Mouse (Mus musculus): Measurements from ENCODE around the gene Spg7. TPM values are rescaled to one million over a fixed set of nuclear protein-coding genes. Genes with fewer than 3 reads are reported as not detected.
A peak's percentile ranks its signal among the peaks of the same experiment; 100 is the strongest.
"Not testable (repeated sequence)": the region's sequence is repeated elsewhere in the genome, so short reads cannot be mapped to it uniquely, and the experiment has no call there.

Gene Spg7
- polyA plus RNA-seq (2015; fragmentation: Nextera tagmentation; extraction: Ambion mirVana) = 45.1 and 47.3 TPM in 2 replicates

DNA sequence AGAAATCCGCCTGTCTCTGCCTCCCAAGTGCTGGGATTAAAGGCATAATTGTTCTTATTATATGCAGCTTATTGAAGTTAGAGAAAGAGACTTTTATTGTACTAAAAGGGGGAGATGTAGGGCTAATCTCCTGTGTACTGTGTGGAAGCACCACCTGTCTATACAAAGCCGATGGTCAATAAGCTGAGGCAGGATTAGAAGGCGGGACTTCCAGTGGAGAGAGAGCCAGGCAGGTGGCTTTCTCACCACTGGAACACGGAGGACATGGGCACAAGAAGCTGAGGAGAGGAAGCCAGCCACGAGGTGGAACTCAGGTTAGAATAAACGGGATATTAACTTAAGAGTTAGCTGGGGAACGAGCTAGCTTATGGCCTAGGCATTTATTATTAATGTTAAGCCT is at the start of gene Spg7:
Gene Spg7, plus strand, starts transcription at position 222 of the 400 bp plus-strand sequence.
- no peak within 1 kb of the TSS for H3K4me3 ChIP-seq
- H3K9ac ChIP-seq = no peak within 1 kb of the TSS
- H3K27ac ChIP-seq = no peak within 1 kb of the TSS
- no peaks in the 10 kb centered on the region; the same call in 1 of the 2 replicates for H3K36me3 ChIP-seq (ENCODE audit: poor library complexity, severe bottlenecking)
- 71% methylated on average over 7 of the region's 7 CpGs for WGBS
- H3K4me1 ChIP-seq = peaks cover 27% of the 10 kb centered on the region
- no peak within 1 kb of the TSS for H3K4me2 ChIP-seq
- H3K9me3 ChIP-seq (replicated peaks) = no peaks in the 10 kb centered on the region
- H3K27me3 ChIP-seq = no peaks in the 10 kb centered on the region
- no peak for ATAC-seq

DNA sequence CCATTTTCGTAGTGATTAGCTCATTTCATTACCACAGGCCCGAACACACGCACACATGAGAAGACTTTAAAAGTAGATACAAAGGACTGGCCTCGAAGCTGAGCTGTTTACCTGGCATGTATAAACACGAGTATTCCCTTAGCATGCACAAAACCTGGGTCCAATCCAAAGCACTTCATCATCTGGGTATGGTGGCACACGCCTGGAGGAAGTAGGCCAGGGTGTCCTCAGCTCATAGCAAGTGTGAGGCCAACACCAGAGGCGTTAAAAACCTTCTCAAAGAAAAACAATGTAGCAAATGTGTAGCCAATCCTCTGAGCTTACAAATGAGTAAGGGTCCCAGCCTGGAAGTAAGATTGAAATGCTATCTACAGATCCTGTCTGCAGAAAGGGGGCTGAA is 48.3 kb upstream of the Spg7 start:
- ATAC-seq = no peak
- H3K4me3 ChIP-seq = no peak overlapping the region
- no peak overlapping the region for H3K9ac ChIP-seq
- no peak overlapping the region for H3K4me2 ChIP-seq
- WGBS = 84% methylated on average over 7 of the region's 7 CpGs
- H3K4me1 ChIP-seq = peaks cover 23% of the 10 kb centered on the region
- no peak overlapping the region for H3K27ac ChIP-seq
- no peaks in the 10 kb centered on the region for H3K27me3 ChIP-seq
- H3K9me3 ChIP-seq (replicated peaks) = no peaks in the 10 kb centered on the region
- 0 out of 2 replicates have a peak, but pooled peaks cover 3% of the 10 kb centered on the region for H3K36me3 ChIP-seq (ENCODE audit: poor library complexity, severe bottlenecking)

DNA sequence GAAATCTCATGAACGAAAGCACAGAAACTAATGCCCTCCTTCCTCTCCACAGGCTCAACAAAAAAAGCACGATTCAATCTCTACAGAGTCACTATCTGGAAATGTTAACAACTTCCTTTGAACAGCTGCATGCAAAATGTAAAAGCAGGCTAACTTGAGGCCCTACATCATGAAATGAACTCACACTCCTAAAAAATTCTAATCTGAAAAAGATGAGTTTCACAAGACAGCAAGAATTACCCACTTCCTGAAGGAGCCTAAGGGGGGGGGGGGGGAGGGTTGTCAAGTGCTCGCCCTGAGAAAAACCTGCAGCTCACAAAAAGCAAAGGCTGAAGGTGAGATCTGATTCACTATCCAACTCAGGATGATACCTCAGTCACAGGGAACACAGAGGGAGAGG is 47.7 kb upstream of the Spg7 start:
- Histone ChIP-seq H3K4me2 (no peak overlapping the region), H3K9ac (no peak overlapping the region), H3K27me3 (no peaks in the 10 kb centered on the region), H3K9me3 (replicated peaks) (no peaks in the 10 kb centered on the region), H3K27ac (no peak overlapping the region), H3K4me1 (peaks cover 26% of the 10 kb centered on the region), H3K4me3 (no peak overlapping the region), H3K36me3 (ENCODE audit: poor library complexity, severe bottlenecking) (no peaks in the 10 kb centered on the region)
- 80% methylated on average over 3 of the region's 3 CpGs for WGBS
- no peak for ATAC-seq

DNA sequence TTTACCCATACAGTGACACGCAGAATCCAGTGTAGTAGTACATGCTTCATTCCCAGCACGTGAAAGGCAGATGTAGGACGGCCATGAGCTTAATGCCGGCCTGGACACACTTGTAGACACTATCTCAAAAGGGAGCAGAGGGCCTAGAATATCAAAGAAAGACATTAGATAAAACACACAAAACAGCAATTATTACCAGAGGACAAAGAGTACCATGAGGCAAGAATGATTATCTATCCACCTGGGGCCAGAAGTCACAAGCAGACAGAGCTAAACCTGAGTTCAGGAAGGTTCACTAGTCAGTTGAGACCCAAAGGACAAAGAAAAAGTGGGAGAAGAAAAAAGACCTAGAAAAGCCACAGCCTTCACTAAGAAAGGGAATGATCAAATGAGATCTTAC is 45.6 kb upstream of the Spg7 start:
- Histone ChIP-seq H3K4me2 (no peak overlapping the region), H3K36me3 (ENCODE audit: poor library complexity, severe bottlenecking) (no peaks in the 10 kb centered on the region), H3K4me1 (peaks cover 36% of the 10 kb centered on the region), H3K27me3 (no peaks in the 10 kb centered on the region), H3K27ac (no peak overlapping the region), H3K9ac (no peak overlapping the region), H3K4me3 (no peak overlapping the region), H3K9me3 (replicated peaks) (no peaks in the 10 kb centered on the region)
- ATAC-seq = no peak
- 94% methylated on average over 4 of the region's 4 CpGs for WGBS

DNA sequence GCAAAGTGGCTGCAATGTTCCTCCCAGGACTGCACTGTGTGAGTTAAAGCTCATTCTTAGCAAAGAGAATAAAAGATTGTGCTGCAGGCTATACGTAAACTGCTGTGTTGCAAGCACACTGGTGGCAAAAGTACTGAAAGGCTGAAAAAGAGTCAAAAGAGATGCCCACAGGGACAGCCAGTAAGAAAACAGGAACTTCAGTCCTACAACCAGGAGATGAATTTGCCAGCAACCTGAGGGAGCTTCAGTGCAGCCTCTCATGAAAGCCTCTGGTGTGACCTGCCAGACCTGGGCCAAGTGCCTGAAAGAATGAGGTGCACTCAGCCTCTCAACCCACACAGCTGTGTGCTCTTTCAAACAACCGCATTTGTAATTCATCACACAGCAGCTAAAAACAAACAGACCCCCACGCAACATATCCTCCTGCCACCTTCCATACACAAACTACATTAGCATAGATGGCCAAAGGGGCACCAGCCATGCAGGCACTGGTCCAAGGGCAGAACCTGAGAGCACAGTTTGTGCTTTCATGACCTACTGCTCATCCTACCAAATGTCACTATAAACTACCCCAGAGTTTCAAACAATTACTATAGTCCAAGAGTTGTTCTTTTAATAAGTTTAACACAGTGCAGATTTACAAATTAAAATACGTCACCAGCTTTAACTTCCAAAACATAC is 44.1 kb upstream of the Spg7 start:
- H3K9me3 ChIP-seq (replicated peaks) = no peaks in the 10 kb centered on the region
- H3K27ac ChIP-seq = peak overlapping the region; percentile 19; the same call in 1 of the 2 replicates
- no peak overlapping the region for H3K4me2 ChIP-seq
- no peak overlapping the region for H3K9ac ChIP-seq
- H3K4me1 ChIP-seq = peaks cover 36% of the 10 kb centered on the region
- no peak for ATAC-seq
- WGBS = 59% methylated on average over 4 of the region's 4 CpGs
- H3K27me3 ChIP-seq = no peaks in the 10 kb centered on the region
- H3K36me3 ChIP-seq (ENCODE audit: poor library complexity, severe bottlenecking) = no peaks in the 10 kb centered on the region
- no peak overlapping the region for H3K4me3 ChIP-seq

DNA sequence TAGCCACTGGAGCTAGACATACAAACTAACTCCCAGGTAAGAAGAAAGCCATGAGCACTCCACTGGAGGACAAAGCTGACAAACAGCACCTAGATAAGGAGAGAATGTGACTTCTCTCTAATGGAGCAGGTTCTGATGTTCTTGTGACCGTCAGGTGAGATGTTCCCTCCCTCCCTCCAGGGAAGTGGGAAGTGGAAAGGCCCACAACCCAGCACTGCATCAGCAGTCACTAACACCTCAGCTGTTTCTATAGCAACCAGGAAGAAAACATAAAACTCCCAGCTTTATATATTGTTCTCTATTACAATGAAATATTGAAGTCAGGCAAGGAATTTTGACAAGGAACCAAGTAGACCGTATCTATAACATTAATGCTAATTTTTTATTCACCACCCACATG is 42.7 kb upstream of the Spg7 start:
- Histone ChIP-seq H3K27me3 (no peaks in the 10 kb centered on the region), H3K36me3 (ENCODE audit: poor library complexity, severe bottlenecking) (no peaks in the 10 kb centered on the region), H3K4me1 (peaks cover 31% of the 10 kb centered on the region), H3K9me3 (replicated peaks) (no peaks in the 10 kb centered on the region), H3K27ac (no peak overlapping the region), H3K4me2 (no peak overlapping the region), H3K9ac (no peak overlapping the region), H3K4me3 (no peak overlapping the region)
- 82% methylated on average over 2 of the region's 2 CpGs for WGBS
- ATAC-seq = no peak

DNA sequence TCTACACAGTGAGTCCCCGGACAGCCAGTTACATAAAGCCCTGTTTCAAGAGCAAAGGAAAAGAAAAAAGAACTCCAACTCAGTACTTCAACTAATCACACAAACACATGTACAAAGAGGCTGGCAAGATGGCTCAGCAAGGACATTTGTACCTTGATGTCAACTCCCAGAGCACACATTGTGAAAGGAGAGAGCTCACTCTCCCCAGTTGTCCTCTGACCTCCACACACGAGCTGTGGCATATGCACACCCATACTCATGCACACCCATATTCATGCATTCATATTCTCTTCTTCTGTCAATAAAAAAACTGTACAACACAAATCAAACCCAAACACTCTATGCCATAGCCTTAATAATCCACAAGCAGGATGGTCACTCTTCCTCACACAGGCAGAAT is 41.9 kb upstream of the Spg7 start:
- H3K4me2 ChIP-seq = no peak overlapping the region
- no peak overlapping the region for H3K9ac ChIP-seq
- ATAC-seq = no peak
- no peaks in the 10 kb centered on the region for H3K9me3 ChIP-seq (replicated peaks)
- no peak overlapping the region for H3K27ac ChIP-seq
- H3K4me3 ChIP-seq = no peak overlapping the region
- H3K27me3 ChIP-seq = no peaks in the 10 kb centered on the region
- peaks cover 31% of the 10 kb centered on the region for H3K4me1 ChIP-seq
- H3K36me3 ChIP-seq (ENCODE audit: poor library complexity, severe bottlenecking) = no peaks in the 10 kb centered on the region
- WGBS = 83% methylated on average over 2 of the region's 2 CpGs

DNA sequence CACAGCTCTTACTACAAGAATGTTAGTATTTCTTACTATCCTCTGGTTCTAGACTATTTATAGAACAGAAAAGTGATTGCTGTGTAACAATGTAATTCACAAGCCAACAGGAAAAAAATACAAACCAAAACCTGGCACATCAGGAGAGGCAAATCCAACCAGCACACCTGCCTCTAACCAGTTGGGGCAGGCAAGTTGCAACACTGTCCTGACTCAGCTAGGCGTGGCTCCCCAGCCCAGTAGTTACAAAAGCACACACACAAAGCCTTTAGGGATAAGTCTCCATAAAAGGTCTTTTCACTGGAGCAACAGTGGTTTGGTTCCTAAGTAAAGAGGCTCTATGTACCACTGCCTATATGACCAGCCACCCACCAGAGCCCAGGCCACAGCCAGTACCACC is 41.5 kb upstream of the Spg7 start:
- no peak for ATAC-seq
- no peaks in the 10 kb centered on the region for H3K27me3 ChIP-seq
- WGBS = 76% methylated on average over 1 of the region's 1 CpGs
- H3K9ac ChIP-seq = no peak overlapping the region
- H3K4me1 ChIP-seq = peaks cover 31% of the 10 kb centered on the region
- no peaks in the 10 kb centered on the region for H3K9me3 ChIP-seq (replicated peaks)
- no peak overlapping the region for H3K4me3 ChIP-seq
- no peak overlapping the region for H3K4me2 ChIP-seq
- no peaks in the 10 kb centered on the region for H3K36me3 ChIP-seq (ENCODE audit: poor library complexity, severe bottlenecking)
- no peak overlapping the region for H3K27ac ChIP-seq

DNA sequence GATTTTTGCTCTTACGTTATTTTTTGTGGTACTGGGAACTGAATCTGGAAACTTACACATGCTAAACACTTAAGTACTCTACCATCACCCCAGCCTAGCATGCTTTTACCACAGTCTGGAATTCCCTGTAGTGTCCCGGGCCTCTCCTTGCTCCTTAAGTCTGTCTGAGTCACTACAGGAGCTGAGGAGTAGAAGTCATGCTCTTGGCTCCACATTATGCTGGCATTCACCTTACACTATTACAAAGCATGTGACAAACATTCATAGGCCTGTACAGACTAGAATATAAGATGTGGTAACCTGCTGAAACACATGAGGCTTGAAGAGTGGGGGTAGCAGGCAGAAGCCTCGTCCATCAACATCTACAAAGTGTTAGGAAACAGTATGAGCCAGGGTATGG is 40.0 kb upstream of the Spg7 start:
- 89% methylated on average over 3 of the region's 3 CpGs for WGBS

DNA sequence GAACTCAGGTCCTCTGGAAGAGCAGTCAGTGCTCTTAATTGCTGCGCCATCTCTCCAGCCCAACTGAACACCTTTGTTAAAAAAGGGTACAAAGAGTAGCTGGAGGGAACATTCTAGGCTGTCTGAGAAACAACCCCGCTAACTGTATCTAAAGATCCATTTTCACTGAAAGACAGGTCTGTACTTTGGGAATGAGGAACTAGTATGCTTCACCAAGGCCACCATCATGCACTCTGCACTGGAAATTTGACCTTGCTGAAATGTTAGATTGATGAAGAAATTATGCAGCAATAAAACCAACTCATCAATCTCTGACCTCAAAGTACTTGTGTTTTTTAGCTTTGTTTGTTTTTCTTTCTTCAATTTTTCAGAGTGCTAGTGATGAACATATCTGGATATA is 38.5 kb upstream of the Spg7 start:
- Histone ChIP-seq H3K4me3 (no peak overlapping the region), H3K9me3 (replicated peaks) (no peaks in the 10 kb centered on the region), H3K36me3 (ENCODE audit: poor library complexity, severe bottlenecking) (peaks cover 6% of the 10 kb centered on the region; the same call in 1 of the 2 replicates), H3K4me2 (no peak overlapping the region), H3K27me3 (no peaks in the 10 kb centered on the region), H3K27ac (no peak overlapping the region), H3K9ac (no peak overlapping the region), H3K4me1 (peaks cover 14% of the 10 kb centered on the region; the same call in 1 of the 2 replicates)
- no peak for ATAC-seq
- 93% methylated on average over 2 of the region's 2 CpGs for WGBS

More for the DNA sequence above, 40.0 kb upstream of the Spg7 start:
- peaks cover 3% of the 10 kb centered on the region; the same call in 1 of the 2 replicates for H3K36me3 ChIP-seq (ENCODE audit: poor library complexity, severe bottlenecking)
- H3K4me1 ChIP-seq = peaks cover 26% of the 10 kb centered on the region
- no peak overlapping the region for H3K27ac ChIP-seq
- H3K9ac ChIP-seq = no peak overlapping the region
- no peak overlapping the region for H3K4me2 ChIP-seq
- ATAC-seq = no peak
- no peaks in the 10 kb centered on the region for H3K9me3 ChIP-seq (replicated peaks)
- H3K4me3 ChIP-seq = no peak overlapping the region
- no peaks in the 10 kb centered on the region for H3K27me3 ChIP-seq

DNA sequence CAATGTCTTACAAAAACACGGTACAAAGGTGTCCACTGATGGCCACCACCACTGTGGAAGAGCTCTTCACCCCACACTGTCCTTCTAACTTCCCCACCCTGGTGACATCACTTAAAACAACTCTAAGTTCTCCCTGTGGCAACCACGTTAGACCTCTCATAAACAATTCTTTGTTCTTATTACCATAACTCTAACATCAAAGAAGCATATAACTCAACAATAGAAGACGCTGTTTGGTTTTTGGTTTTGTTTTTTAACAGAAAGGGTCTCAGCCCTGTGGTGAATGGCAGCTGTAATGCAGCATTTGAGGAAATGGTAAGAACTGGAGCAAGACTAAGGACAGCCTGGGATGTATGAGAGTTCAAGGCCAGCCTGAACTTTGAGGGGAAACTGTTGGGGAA is 36.8 kb upstream of the Spg7 start:
- ATAC-seq = no peak
- Histone ChIP-seq H3K9ac (no peak overlapping the region), H3K27me3 (no peaks in the 10 kb centered on the region), H3K4me3 (no peak overlapping the region), H3K36me3 (ENCODE audit: poor library complexity, severe bottlenecking) (peaks cover 6% of the 10 kb centered on the region; the same call in 1 of the 2 replicates), H3K27ac (no peak overlapping the region), H3K9me3 (replicated peaks) (no peaks in the 10 kb centered on the region), H3K4me2 (no peak overlapping the region), H3K4me1 (peaks cover 7% of the 10 kb centered on the region; the same call in 1 of the 2 replicates)
- 91% methylated on average over 3 of the region's 3 CpGs for WGBS

DNA sequence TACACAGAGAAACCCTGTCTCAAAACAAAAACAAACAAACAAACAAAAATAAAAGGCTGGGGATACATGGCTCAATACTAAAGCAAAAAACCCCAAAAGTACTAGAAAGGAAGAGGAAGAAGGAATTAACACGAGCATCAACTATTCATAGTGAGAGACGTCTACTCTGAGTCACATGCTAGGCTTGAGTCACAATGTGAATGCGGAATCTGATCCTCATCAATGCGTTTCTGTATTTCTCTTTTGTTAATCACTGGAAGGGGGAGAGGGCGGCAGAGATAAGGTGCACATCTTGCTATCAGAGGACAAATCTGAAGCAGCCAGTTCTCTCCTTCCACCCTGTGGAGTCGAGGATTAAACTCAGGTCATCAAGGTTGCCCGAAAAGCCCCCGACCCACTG is 35.0 kb upstream of the Spg7 start:
- no peaks in the 10 kb centered on the region for H3K9me3 ChIP-seq (replicated peaks)
- 90% methylated on average over 8 of the region's 8 CpGs for WGBS
- H3K4me2 ChIP-seq = no peak overlapping the region
- no peak overlapping the region for H3K9ac ChIP-seq
- no peak overlapping the region for H3K4me3 ChIP-seq
- no peak for ATAC-seq
- no peak overlapping the region for H3K27ac ChIP-seq
- H3K36me3 ChIP-seq (ENCODE audit: poor library complexity, severe bottlenecking) = peaks cover 6% of the 10 kb centered on the region; the same call in 1 of the 2 replicates
- no peaks in the 10 kb centered on the region for H3K27me3 ChIP-seq
- H3K4me1 ChIP-seq = no peaks in the 10 kb centered on the region; the same call in 1 of the 2 replicates

DNA sequence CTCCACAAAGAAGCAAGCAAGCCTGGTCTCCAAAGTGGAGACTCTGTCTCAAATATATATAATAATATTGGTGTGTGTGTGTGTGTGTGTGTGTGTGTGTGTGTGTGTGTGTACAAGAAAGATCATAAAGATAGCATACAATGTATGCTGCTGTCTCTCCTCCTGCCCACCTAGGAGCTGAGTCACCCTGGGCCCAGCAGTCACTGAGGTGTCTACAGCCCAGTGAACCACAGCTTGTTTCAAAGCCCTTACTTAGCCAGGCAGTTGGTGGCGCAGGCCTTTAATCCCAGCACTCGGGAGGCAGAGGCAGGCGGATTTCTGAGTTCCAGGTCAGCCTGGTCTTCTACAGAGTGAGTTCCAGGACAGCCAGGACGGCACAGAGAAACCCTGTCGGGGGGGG is 32.7 kb upstream of the Spg7 start:
- ATAC-seq; H3K4me2 ChIP-seq; H3K27me3 ChIP-seq; H3K9me3 ChIP-seq (replicated peaks); H3K9ac ChIP-seq; H3K4me3 ChIP-seq; H3K27ac ChIP-seq; H3K36me3 ChIP-seq (ENCODE audit: poor library complexity, severe bottlenecking): not testable (repeated sequence)
- WGBS = 90% methylated on average over 5 of the region's 5 CpGs
- H3K4me1 ChIP-seq = peaks cover 16% of the 10 kb centered on the region

Measured in forebrain, embryonic 13.5 days (tissue).